Mouse (Mus musculus) adrenal gland, postnatal 14 days (tissue): ENCODE measurements around the gene Adcy7. TPM values are rescaled to one million over a fixed set of nuclear protein-coding genes. Genes with fewer than 3 reads are reported as not detected.

Experiments
- DNase-seq: peaks from one replicate; pipeline ENCODE4 v3.0.0; 2021; ENCODE audit warnings: mixed read lengths
- total RNA-seq: library from RNA; stranded (reverse); gene quantifications from 2 replicates; pipeline ENCODE4 v1.2.3, GENCODE M21; 2021

Adcy7 gene
- total RNA-seq, 1 experiment from 2014 or later = 5.6 TPM

- no peak for DNase-seq
Measured at GRCm38 (mm10) chr8:88330816-88331215, 58.6 kb downstream of the Adcy7 start.

- no peak for DNase-seq
Measured at GRCm38 (mm10) chr8:88334384-88334783, 62.2 kb downstream of the Adcy7 start.

DNA sequence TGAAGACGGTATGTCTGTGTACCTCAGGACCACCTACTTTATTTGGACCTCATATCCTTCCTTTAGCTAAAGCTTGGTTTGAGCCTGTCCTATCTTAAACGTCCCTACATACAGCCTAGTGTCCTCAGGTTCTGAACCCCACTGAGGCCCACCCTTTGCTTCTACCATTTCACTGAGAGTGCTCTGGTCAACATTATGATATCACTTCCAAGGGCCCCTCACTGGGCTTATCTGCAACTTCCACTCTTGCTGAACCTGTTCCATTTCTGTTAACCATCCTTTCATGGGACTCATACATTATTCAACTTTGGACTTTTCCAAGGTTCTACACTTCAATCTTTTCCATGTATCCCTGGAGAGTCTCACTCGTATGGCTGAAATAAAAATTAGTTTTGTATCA, 62.8 kb downstream of the Adcy7 start:
- DNase-seq = no peak

- no peak for DNase-seq
Measured at GRCm38 (mm10) chr8:88339221-88339620, 67.0 kb downstream of the Adcy7 start.

DNA sequence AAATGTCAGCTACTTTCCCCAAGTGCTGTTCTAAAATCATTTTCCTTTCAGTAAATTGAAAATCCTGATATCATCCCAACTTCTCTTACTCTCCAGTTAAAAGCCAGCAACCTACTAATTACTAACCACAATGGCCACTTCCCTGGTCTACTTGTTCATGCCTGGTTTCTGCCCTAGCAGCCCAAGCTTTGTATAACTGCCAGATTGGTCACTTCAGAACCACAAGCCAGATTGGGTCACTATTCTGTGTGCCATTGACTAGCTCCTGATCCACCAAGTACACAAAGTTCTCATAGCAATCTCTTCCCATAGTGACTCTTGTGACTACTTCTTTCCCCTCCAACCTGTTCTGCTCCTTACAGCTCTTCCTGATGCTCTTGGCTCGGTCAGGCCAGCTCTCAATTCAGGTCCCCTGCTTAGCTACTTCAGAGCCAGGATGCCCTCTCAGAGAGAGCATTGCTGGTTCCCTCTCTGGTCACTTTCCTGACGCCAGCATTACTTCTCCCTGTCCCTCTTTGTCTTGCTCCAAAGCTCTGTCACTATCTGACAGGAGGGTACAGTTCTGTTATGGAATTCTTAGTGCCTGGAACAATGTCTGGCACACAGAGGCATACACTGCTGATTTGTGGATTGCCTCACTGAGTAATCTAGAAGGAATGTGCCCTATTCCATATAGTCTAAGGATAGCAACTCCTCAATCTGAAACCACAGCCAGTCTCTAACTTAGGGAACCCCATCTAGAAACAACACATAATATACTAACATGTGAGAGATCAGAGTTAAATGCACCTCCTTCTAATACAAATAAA, 67.9 kb downstream of the Adcy7 start:
- DNase-seq = no peak

GRCm38 (mm10) chr8:88342026-88342425, 69.8 kb downstream of the Adcy7 start:
- DNase-seq = no peak

GRCm38 (mm10) chr8:88349046-88349445, 76.8 kb downstream of the Adcy7 start:
- DNase-seq = no peak

GRCm38 (mm10) chr8:88357226-88357933, 85.2 kb downstream of the Adcy7 start:
- DNase-seq = no peak

DNA sequence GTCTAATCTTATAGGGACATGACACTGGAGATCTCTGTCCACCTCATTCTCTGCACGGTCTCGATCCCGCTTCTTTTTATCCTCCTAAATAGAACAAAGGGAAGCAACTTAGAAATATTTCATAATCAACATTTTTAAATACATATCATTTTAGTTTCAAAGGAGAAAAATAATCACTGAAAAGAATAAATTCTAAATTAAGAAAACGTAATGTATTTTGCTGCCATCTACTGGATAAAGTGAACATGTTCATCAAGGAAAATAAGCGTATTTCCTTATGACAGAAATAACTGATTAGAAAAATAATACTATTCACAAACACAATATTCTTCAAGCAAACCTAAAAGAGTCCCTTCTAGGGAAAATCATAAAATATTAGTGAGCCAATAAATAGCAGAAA, 85.7 kb downstream of the Adcy7 start:
- no peak for DNase-seq

DNA sequence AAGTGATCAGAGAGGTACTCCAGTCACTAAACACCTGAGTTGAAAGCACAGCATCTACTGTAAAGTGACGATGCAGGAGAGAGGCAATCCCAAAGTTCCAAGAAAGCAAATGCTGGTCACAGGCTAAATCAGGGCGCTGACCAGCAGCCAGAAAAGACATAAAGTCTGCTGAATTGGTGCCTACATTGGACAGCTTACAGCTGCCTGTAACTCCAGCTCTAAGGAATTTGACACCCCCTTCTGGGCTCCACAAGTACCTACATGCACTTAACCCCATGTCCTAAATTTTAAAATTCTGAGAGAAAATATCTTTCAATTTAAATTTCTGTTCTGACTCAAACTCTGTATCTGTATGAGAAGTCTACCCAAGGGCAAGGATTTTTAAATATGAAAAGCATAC, 87.8 kb downstream of the Adcy7 start:
- DNase-seq = no peak

DNA sequence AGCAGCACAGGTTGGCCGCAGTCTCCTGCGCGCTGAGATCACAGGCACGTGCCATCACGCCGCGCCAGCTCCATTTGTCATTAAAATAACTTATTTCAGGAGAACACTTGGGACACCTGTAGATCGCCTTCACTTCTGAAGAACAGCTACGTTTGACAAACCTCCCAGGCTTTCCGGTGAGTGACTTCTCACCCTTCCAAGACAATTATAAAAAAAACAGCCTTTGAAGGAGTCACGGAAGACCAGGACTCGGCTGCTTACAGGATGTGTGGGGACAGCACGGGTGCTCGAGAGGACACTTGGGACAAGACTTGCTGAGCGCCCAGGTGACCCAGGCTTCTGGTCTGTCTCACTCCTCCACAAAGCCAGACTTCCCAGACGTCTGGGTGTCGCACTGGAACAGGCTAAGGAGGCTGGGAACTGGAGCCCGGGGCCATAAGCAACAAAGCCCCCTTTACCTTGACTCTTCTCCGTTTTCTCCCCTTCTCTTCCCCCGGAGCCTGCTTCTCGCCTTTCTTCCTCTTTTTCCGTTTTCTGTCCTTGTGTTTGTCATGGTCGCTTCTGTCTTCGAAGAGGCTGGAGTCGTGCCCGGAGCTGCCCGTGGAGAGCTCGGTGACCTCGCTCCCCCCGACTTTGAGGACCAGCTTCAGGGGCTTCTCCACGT, 89.0 kb downstream of the Adcy7 start:
- DNase-seq = peak; percentile 53

DNA sequence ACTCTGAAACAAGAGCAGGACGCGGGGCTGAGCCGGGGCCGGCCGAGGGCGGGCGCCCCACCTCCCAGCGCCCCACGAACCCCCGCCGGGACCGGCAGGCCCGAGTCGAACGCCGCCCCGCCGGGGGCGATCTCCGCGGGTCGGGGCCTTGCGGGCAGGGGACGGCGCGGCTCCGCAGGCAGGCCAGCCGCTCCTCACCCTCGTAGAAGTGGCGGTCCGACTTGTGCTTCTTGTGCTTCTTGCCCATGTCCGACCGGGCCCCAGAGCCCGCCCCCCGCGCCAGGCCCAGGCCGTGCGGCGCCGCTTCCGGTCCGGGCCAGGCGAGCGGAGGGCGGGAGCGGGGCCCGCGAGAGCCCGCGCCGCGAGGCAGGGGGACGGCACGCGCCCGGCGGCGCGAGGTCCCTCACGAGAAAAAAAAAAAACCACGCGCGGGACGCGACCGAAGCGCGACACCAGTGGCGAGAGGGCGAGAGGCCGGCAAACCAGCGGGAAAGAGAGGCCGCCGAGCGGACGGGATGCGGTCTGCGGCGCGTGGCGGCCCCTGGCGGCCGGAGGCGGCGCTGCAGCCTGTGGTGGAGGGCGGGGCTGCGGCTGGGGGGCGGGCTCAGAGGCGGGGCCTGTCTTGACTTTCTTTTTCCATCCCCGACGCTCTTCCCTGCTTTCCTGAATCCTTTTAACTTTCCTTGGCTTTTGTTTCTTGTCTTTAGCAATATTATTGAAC, 89.7 kb downstream of the Adcy7 start, which contains the start of gene Brd7:
TSS of gene Brd7 (minus strand) at position 487 of the 721 bp plus-strand sequence.
- peak; percentile 93 for DNase-seq

GRCm38 (mm10) chr8:88362446-88363150, 90.4 kb downstream of the Adcy7 start:
- peak; percentile 40 for DNase-seq

GRCm38 (mm10) chr8:88369221-88369620, 97.0 kb downstream of the Adcy7 start:
- peak; percentile 57 for DNase-seq

DNA sequence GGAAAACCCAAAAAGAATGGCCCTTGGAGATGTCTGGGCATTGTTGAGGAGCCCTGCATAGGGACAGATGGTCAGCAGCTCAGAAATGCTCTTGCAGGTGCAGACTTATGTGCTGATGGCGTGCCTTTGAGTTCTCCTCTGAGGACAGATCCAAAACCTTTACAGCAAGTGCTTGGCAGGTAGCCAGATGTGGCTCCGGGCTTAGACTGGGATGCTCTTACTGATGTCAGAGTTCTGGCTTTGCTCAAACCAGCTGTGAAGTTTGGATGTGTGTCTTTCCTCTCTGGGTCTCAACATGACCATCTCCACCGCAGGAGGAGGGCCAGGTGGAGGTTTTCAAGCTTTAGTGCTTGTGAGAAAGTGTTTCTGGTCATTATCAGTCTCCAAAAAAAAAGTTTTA, 97.6 kb downstream of the Adcy7 start:
- no peak for DNase-seq

- DNase-seq = no peak
Measured at GRCm38 (mm10) chr8:88371522-88371921, 99.3 kb downstream of the Adcy7 start.

DNA sequence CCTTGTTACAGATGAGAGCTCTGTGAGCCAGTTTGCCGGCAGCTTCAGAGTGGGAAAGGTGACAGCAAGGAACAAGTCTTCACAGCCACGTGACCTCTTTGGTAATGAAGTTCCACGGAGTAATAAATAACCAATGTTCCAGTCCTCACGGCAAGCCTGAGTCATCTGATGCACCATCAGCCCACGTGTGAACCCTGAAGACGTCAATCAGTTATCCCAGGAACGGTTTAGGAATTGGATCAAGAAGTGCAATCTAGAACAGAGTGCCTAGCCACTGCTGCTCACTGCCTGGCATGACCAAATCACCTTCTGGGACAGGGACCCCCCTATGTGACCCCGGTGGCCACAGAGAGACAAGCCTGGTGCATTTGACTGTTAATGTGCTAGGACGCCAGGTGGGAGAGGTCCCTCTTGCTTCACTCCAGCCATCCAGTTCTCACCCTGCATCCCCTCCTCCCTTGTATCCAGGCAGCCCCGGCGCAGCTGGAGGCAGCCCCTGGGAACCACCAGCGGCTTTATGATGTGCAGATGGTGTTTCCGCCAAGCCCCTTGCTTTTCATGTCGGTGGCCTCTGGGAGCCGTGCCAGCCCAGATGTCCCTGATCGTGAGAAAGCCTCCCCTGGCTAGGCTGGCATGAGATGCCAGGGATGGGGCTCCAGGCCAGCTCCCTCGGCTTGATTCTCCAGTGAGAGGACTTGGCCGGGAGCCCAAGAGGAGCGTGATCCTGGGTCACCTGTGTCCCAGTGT, 104.8 kb downstream of the Adcy7 start:
- DNase-seq = peak; percentile 81
